Mouse (Mus musculus) embryonic fibroblast, embryonic 13.5 days (primary cell): Measurements from ENCODE around the gene Raly. TPM values are rescaled to one million over a fixed set of nuclear protein-coding genes. Genes with fewer than 3 reads are reported as not detected.

Experiments
- H3K27ac ChIP-seq: 2 replicates; pipeline ENCODE4 v1.5.1; 2012; ENCODE audit warnings: low read length, control low read depth, inconsistent platforms; ENCODE audit not compliant: insufficient read depth
- H3K4me1 ChIP-seq: 2 replicates; pipeline ENCODE4 v1.6.1; 2011; ENCODE audit warnings: low read length; ENCODE audit not compliant: control insufficient read depth, insufficient read depth
- H3K4me3 ChIP-seq: 2 replicates; pipeline ENCODE4 v1.5.1; 2011; ENCODE audit warnings: mild to moderate bottlenecking, control low read depth, low read length; ENCODE audit not compliant: insufficient read depth
- CTCF ChIP-seq: IDR thresholded peaks from 2 replicates; pipeline ENCODE4 v1.5.1; 2011; ENCODE audit warnings: mild to moderate bottlenecking, control low read depth, low read length, moderate library complexity, borderline replicate concordance; ENCODE audit not compliant: insufficient read depth
- POLR2A ChIP-seq: IDR thresholded peaks from 2 replicates; pipeline ENCODE4 v1.6.1; 2011; ENCODE audit warnings: low read depth, mild to moderate bottlenecking, control low read depth, low read length, moderate library complexity
- polyA plus RNA-seq: library from polyadenylated mRNA; stranded (reverse); fragments of >200 nt; gene quantifications from 2 replicates; pipeline ENCODE4 v1.2.4, GENCODE M21; 2011; ENCODE audit warnings: low read depth; ENCODE audit not compliant: missing spikeins, insufficient read length

Gene Raly
- polyA plus RNA-seq, 1 experiment = 168 TPM

GRCm38 (mm10) chr2:154782361-154782760 lies 8.5 kb upstream of the Raly start:
- no peak for TF ChIP-seq CTCF
- no peak for TF ChIP-seq POLR2A
- no peak overlapping the region for H3K27ac ChIP-seq
- peaks cover 10% of the 10 kb centered on the region for H3K4me1 ChIP-seq
- H3K4me3 ChIP-seq = no peak overlapping the region

GRCm38 (mm10) chr2:154782856-154783650 lies 7.8 kb upstream of the Raly start:
- H3K4me3 ChIP-seq = no peak overlapping the region
- peaks cover 10% of the 10 kb centered on the region for H3K4me1 ChIP-seq
- no peak overlapping the region for H3K27ac ChIP-seq
- no peak for TF ChIP-seq CTCF
- TF ChIP-seq POLR2A = no peak

- no peak overlapping the region; the same call in 1 of the 2 replicates for H3K27ac ChIP-seq
- TF ChIP-seq POLR2A = no peak
- no peak for TF ChIP-seq CTCF
- peaks cover 10% of the 10 kb centered on the region for H3K4me1 ChIP-seq
- no peak overlapping the region for H3K4me3 ChIP-seq
Measured at GRCm38 (mm10) chr2:154785284-154785683, 5.6 kb upstream of the Raly start.

GRCm38 (mm10) chr2:154786187-154786586 lies 4.7 kb upstream of the Raly start:
- peaks cover 10% of the 10 kb centered on the region for H3K4me1 ChIP-seq
- H3K27ac ChIP-seq = no peak overlapping the region
- no peak overlapping the region for H3K4me3 ChIP-seq
- no peak for TF ChIP-seq CTCF
- TF ChIP-seq POLR2A = no peak

DNA sequence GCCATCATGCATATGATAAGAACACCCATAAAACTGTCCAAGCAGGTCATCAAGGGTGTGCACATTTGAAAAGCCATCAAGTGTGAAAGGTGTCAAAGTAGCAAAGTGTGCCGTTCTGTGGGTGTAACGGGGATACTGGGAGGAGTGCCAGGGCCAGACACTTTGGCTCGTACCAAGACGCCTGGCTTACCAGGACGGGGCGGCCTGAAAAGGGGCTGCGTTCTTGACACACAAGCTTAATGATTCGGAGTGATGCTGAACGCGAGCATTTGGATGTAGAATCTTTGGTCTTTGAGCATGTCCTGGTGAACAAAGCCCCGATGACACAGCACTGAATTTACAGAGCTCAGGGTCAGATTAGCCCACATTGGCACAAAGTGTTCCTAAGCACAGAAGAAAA lies 4.1 kb upstream of the Raly start:
- H3K4me1 ChIP-seq = peaks cover 10% of the 10 kb centered on the region
- H3K4me3 ChIP-seq = no peak overlapping the region
- no peak overlapping the region for H3K27ac ChIP-seq
- TF ChIP-seq CTCF (no peak), POLR2A (no peak)

GRCm38 (mm10) chr2:154789381-154789780 lies 1.5 kb upstream of the Raly start:
- TF ChIP-seq CTCF (no peak), POLR2A (no peak)
- Histone ChIP-seq H3K27ac (no peak overlapping the region), H3K4me1 (peaks cover 12% of the 10 kb centered on the region), H3K4me3 (no peak overlapping the region)

- peak overlapping the region; percentile 51 for H3K27ac ChIP-seq
- peak overlapping the region; percentile 11; the same call in 1 of the 2 replicates for H3K4me3 ChIP-seq
- peak; percentile 69 for TF ChIP-seq POLR2A
- no peak for TF ChIP-seq CTCF
- H3K4me1 ChIP-seq = peaks cover 9% of the 10 kb centered on the region
Measured at GRCm38 (mm10) chr2:154789977-154790655, 780 bp upstream of the Raly start.

DNA sequence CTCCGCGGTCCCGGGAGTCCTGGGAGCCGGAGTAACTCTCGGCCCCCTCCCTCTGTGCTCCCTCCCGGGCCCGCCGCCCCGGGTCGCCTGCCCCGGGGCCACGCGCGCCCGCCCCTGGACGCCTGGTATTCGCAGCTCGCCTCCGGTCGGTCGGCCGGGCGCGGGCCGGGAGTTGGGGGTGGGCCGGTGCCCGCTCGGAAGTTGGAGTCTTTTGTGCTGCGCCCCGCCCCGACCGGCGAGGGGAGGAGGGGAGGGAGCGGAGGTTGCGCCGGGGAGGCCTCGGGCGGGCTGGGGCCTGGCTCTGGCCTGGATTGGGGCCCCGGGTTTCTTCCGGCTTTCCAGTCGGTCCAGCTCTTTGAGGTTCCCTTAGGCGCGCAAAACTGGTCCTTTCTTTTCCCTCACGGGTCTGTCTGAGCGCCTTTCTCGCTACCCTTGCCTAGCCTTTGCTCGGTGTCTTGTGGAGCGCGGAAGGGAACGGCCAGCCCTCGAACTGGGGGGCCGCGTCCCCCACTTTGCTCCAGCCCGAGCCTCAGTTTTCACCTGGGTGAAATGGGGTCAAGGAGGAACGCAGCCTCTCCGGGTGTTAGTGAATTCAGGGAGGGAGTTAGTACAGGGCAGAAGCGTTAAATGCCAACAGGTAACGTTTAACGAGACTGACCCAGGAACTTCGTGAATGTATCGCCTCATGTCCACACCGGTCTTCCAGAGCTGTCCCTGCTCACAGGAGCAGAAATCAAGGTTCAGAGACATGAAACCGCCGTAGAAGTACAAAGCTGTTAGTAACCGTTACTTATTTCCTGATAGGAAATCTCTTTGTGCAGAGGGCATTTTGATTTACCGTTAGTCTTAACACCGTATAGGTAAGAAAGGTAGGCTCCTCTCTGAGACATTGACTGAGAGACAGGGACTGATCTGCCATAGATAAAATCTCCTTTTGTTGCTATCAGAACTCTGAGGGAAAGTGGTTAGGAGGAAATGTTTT lies 1.1 kb downstream of the Raly start:
- Histone ChIP-seq H3K4me1 (peaks cover 5% of the 10 kb centered on the region), H3K27ac (peak overlapping the region; percentile 97), H3K4me3 (peak overlapping the region; percentile 100)
- TF ChIP-seq POLR2A (no peak), CTCF (no peak)

DNA sequence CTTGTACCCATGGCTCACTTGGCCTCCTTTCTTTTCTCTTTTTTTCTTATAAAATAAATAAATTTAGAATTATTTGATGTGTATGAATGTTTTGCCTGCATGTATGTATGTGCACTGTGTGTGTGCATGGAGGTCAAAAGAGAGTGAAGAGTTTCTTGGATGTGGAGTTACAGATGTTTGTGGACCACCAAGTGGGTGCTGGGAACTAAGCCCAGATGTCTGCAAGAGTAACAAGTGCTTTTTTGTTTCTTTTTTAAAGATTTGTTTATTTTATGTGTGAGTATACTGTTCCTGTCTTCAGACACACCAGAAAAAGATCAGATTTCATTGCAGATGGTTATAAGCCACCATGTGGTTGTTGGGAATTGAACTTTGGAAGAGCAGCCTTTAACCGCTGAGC lies 12.5 kb downstream of the Raly start:
- Histone ChIP-seq H3K4me3 (no peak overlapping the region), H3K4me1 (peaks cover 7% of the 10 kb centered on the region), H3K27ac (0 out of 2 replicates have a peak overlapping the region, but pooled peaks have one; percentile 18)
- no peak for TF ChIP-seq CTCF
- TF ChIP-seq POLR2A = no peak
